Mouse (Mus musculus) midbrain, postnatal 0 days (tissue): ENCODE results near the gene Nrp2. TPM values are rescaled to one million over a fixed set of nuclear protein-coding genes. Genes with fewer than 3 reads are reported as not detected.
A peak's percentile ranks its signal among the peaks of the same experiment; 100 is the strongest.

Experiments used
- ATAC-seq: fragments of 200-750 bp; cut with Nextera tagmentation; 2 replicates; pipeline ENCODE4 v1.8.0; 2017; ENCODE audit warnings: moderate number of reproducible peaks, mild to moderate bottlenecking, moderate TSS enrichment, moderate library complexity; ENCODE audit not compliant: low FRiP score
- DNase-seq: peaks from one replicate; pipeline ENCODE4 v3.0.0-alpha.2; 2015; ENCODE audit warnings: low spot score
- H3K27ac ChIP-seq: fragments of 300-500 bp; sonication (generic); 2 replicates; pipeline ENCODE4 v1.5.1; 2014; ENCODE audit warnings: low read depth, mild to moderate bottlenecking, low read length, mixed read lengths
- H3K27me3 ChIP-seq: fragments of 300-500 bp; sonication (generic); 2 replicates; pipeline ENCODE4 v1.6.1; 2014; ENCODE audit warnings: low read length, control low read depth, mixed read lengths; ENCODE audit not compliant: insufficient read depth
- H3K36me3 ChIP-seq: fragments of 300-500 bp; sonication (generic); 2 replicates; pipeline ENCODE4 v1.6.1; 2014; ENCODE audit warnings: low read length, control low read depth, mixed read lengths; ENCODE audit not compliant: insufficient read depth
- H3K4me1 ChIP-seq: fragments of 300-500 bp; sonication (generic); 2 replicates; pipeline ENCODE4 v1.6.1; 2014; ENCODE audit warnings: mild to moderate bottlenecking, control low read depth, antibody characterized with exemption, low read length, mixed read lengths; ENCODE audit not compliant: insufficient read depth
- H3K4me2 ChIP-seq: fragments of 300-500 bp; sonication (generic); 2 replicates; pipeline ENCODE4 v1.6.1; 2014; ENCODE audit warnings: low read depth, mild to moderate bottlenecking, low read length, mixed read lengths; ENCODE audit not compliant: poor library complexity, severe bottlenecking
- H3K4me3 ChIP-seq: fragments of 300-500 bp; sonication (generic); 2 replicates; pipeline ENCODE4 v1.5.1; 2014; ENCODE audit warnings: low read depth, mild to moderate bottlenecking, low read length, moderate library complexity
- H3K9ac ChIP-seq: fragments of 300-500 bp; sonication (generic); replicated peaks from 2 replicates; pipeline ENCODE4 v1.6.1; 2014; ENCODE audit warnings: mild to moderate bottlenecking, low read length, moderate library complexity, mixed read lengths; ENCODE audit not compliant: poor library complexity, severe bottlenecking
- H3K9me3 ChIP-seq: fragments of 300-500 bp; sonication (generic); 2 replicates; pipeline ENCODE4 v1.6.1; 2016; ENCODE audit warnings: low read length, control low read depth
- CTCF ChIP-seq: IDR thresholded peaks from 2 replicates; pipeline ENCODE4 v1.5.1; 2016; ENCODE audit warnings: antibody characterized with exemption, mild to moderate bottlenecking
- WGBS: fragments of 180-500 bp; shearing (Covaris S2); extraction: QIAGEN DNeasy Blood & Tissue Kit; methylation state at CpG from one replicate; pipeline ENCODE4 v1.1.7; 2014; 5-methylcytosine and 5-hydroxymethylcytosine counted together
- polyA plus RNA-seq: library from polyadenylated mRNA; unstranded; fragments of >200 nt; fragmentation: Nextera tagmentation; extraction: Ambion mirVana; gene quantifications from 2 replicates; pipeline ENCODE4 v1.2.1, GENCODE M21; 2015
- total RNA-seq: library from RNA; depleted of rRNA; stranded (reverse); fragments of >200 nt; gene quantifications from 2 replicates; pipeline ENCODE4 v1.2.3, GENCODE M21; 2014

Nrp2 gene
- total and polyA plus RNA-seq, 2 experiments from 2014 or later: 17.1 to 56.7 TPM

GRCm38 (mm10) chr1:62770576-62770975 lies 67.5 kb downstream of the Nrp2 start:
- H3K27ac ChIP-seq: no peak overlapping the region
- H3K4me3 ChIP-seq: no peak overlapping the region
- WGBS: 85% methylated on average over 4 of the region's 4 CpGs
- no peak overlapping the region for H3K9ac ChIP-seq
- DNase-seq: no peak
- no peaks in the 10 kb centered on the region for H3K27me3 ChIP-seq
- no peaks in the 10 kb centered on the region for H3K9me3 ChIP-seq
- peaks cover 5% of the 10 kb centered on the region; the same call in 1 of the 2 replicates for H3K36me3 ChIP-seq
- H3K4me1 ChIP-seq: no peaks in the 10 kb centered on the region
- TF ChIP-seq CTCF: no peak
- no peak overlapping the region for H3K4me2 ChIP-seq
- ATAC-seq: no peak

- Histone ChIP-seq H3K27me3 (no peaks in the 10 kb centered on the region), H3K36me3 (peaks cover 5% of the 10 kb centered on the region; the same call in 1 of the 2 replicates), H3K4me2 (no peak overlapping the region), H3K9ac (no peak overlapping the region), H3K4me1 (no peaks in the 10 kb centered on the region), H3K9me3 (no peaks in the 10 kb centered on the region), H3K27ac (no peak overlapping the region), H3K4me3 (no peak overlapping the region)
- DNase-seq (no peak), ATAC-seq (no peak)
- no peak for TF ChIP-seq CTCF
- WGBS: 87% methylated on average over 4 of the region's 4 CpGs
Measured at GRCm38 (mm10) chr1:62772391-62772790, 69.3 kb downstream of the Nrp2 start.

GRCm38 (mm10) chr1:62773105-62773920 lies 70.2 kb downstream of the Nrp2 start:
- Histone ChIP-seq H3K9ac (no peak overlapping the region), H3K4me3 (no peak overlapping the region)

GRCm38 (mm10) chr1:62773921-62774191 lies 70.8 kb downstream of the Nrp2 start:
- H3K27ac ChIP-seq: no peak overlapping the region
- no peaks in the 10 kb centered on the region for H3K4me1 ChIP-seq
- H3K27me3 ChIP-seq: no peaks in the 10 kb centered on the region
- no peaks in the 10 kb centered on the region for H3K9me3 ChIP-seq
- no peak for ATAC-seq
- 78% methylated on average over 3 of the region's 3 CpGs for WGBS
- no peak for TF ChIP-seq CTCF
- no peak overlapping the region for H3K4me3 ChIP-seq
- no peak for DNase-seq
- H3K9ac ChIP-seq: no peak overlapping the region
- H3K36me3 ChIP-seq: peaks cover 5% of the 10 kb centered on the region; the same call in 1 of the 2 replicates
- H3K4me2 ChIP-seq: no peak overlapping the region

More at GRCm38 (mm10) chr1:62773105-62773920, 70.2 kb downstream of the Nrp2 start:
- Histone ChIP-seq H3K27me3 (no peaks in the 10 kb centered on the region), H3K4me2 (no peak overlapping the region), H3K4me1 (no peaks in the 10 kb centered on the region), H3K27ac (no peak overlapping the region), H3K36me3 (peaks cover 5% of the 10 kb centered on the region; the same call in 1 of the 2 replicates), H3K9me3 (no peaks in the 10 kb centered on the region)
- WGBS: 67% methylated on average over 10 of the region's 10 CpGs
- DNase-seq (no peak), ATAC-seq (no peak)
- no peak for TF ChIP-seq CTCF

GRCm38 (mm10) chr1:62774288-62775218 lies 71.5 kb downstream of the Nrp2 start:
- Histone ChIP-seq H3K27me3 (no peaks in the 10 kb centered on the region), H3K4me2 (no peak overlapping the region), H3K36me3 (peaks cover 5% of the 10 kb centered on the region; the same call in 1 of the 2 replicates), H3K9ac (no peak overlapping the region), H3K4me1 (no peaks in the 10 kb centered on the region), H3K4me3 (no peak overlapping the region), H3K9me3 (no peaks in the 10 kb centered on the region), H3K27ac (no peak overlapping the region)
- 0 out of 2 replicates have a peak, but pooled peaks have one; percentile 19 for TF ChIP-seq CTCF
- DNase-seq (no peak), ATAC-seq (no peak)
- WGBS: 52% methylated on average over 11 of the region's 11 CpGs
